Mouse (Mus musculus): ENCODE data around the gene Lmf2. TPM values are rescaled to one million over a fixed set of nuclear protein-coding genes. Genes with fewer than 3 reads are reported as not detected.
A peak's percentile ranks its signal among the peaks of the same experiment; 100 is the strongest.

Lmf2 gene
- polyA plus RNA-seq, 1 experiment from 2014 or later = 48.6 TPM

- DNase-seq (ENCODE audit: low spot score) = no peak
- no peak overlapping the region for H3K4me2 ChIP-seq (ENCODE audit: low read length)
Measured at GRCm38 (mm10) chr15:89316146-89316545, 39.3 kb downstream of the Lmf2 start.

GRCm38 (mm10) chr15:89315190-89315731 lies 40.2 kb downstream of the Lmf2 start, which contains the start of gene Sbf1:
Gene Sbf1 (minus strand): TSS chr15:89315311.
- H3K9me3 ChIP-seq (ENCODE audit: control insufficient read depth, low read length) = no peaks in the 10 kb centered on the region
- peak within 1 kb of the TSS; percentile 98 for H3K4me3 ChIP-seq (ENCODE audit: low read depth, low read length)
- no peaks in the 10 kb centered on the region for H3K36me3 ChIP-seq (ENCODE audit: control insufficient read depth, insufficient read depth, low read length)
- H3K9ac ChIP-seq (ENCODE audit: low read length) = peak within 1 kb of the TSS; percentile 83
- H3K27me3 ChIP-seq (replicated peaks; ENCODE audit: control insufficient read depth, insufficient read depth, low read length) = no peaks in the 10 kb centered on the region
- WGBS = 1% methylated on average over 37 of the region's 37 CpGs
- DNase-seq (ENCODE audit: low spot score) = peak; percentile 92
- H3K27ac ChIP-seq (ENCODE audit: low read depth) = no peak within 1 kb of the TSS
- peak within 1 kb of the TSS; percentile 84 for H3K4me2 ChIP-seq (ENCODE audit: low read length)
- peak; percentile 100 for ATAC-seq (replicated peaks; ENCODE audit: low FRiP score, low TSS enrichment, low read depth)
- H3K4me1 ChIP-seq (replicated peaks; ENCODE audit: control insufficient read depth, insufficient read depth, low read length) = peaks cover 16% of the 10 kb centered on the region

More at GRCm38 (mm10) chr15:89316146-89316545, 39.3 kb downstream of the Lmf2 start:
- H3K4me3 ChIP-seq (ENCODE audit: low read depth, low read length) = no peak overlapping the region
- no peak for ATAC-seq (replicated peaks; ENCODE audit: low FRiP score, low TSS enrichment, low read depth)
- no peak overlapping the region for H3K27ac ChIP-seq (ENCODE audit: low read depth)
- H3K36me3 ChIP-seq (ENCODE audit: control insufficient read depth, insufficient read depth, low read length) = no peaks in the 10 kb centered on the region
- no peaks in the 10 kb centered on the region for H3K9me3 ChIP-seq (ENCODE audit: control insufficient read depth, low read length)
- no peak overlapping the region for H3K9ac ChIP-seq (ENCODE audit: low read length)
- H3K4me1 ChIP-seq (replicated peaks; ENCODE audit: control insufficient read depth, insufficient read depth, low read length) = peaks cover 16% of the 10 kb centered on the region
- 68% methylated on average over 11 of the region's 11 CpGs for WGBS
- no peaks in the 10 kb centered on the region for H3K27me3 ChIP-seq (replicated peaks; ENCODE audit: control insufficient read depth, insufficient read depth, low read length)

GRCm38 (mm10) chr15:89314511-89315189 lies 40.8 kb downstream of the Lmf2 start:
- no peaks in the 10 kb centered on the region for H3K9me3 ChIP-seq (ENCODE audit: control insufficient read depth, low read length)
- ATAC-seq (replicated peaks; ENCODE audit: low FRiP score, low TSS enrichment, low read depth) (peak; percentile 49), DNase-seq (ENCODE audit: low spot score) (peak; percentile 73)
- peak overlapping the region; percentile 98 for H3K4me3 ChIP-seq (ENCODE audit: low read depth, low read length)
- no peaks in the 10 kb centered on the region for H3K36me3 ChIP-seq (ENCODE audit: control insufficient read depth, insufficient read depth, low read length)
- H3K4me1 ChIP-seq (replicated peaks; ENCODE audit: control insufficient read depth, insufficient read depth, low read length) = peaks cover 19% of the 10 kb centered on the region
- no peak overlapping the region for H3K27ac ChIP-seq (ENCODE audit: low read depth)
- H3K4me2 ChIP-seq (ENCODE audit: low read length) = peak overlapping the region; percentile 84
- H3K27me3 ChIP-seq (replicated peaks; ENCODE audit: control insufficient read depth, insufficient read depth, low read length) = no peaks in the 10 kb centered on the region
- H3K9ac ChIP-seq (ENCODE audit: low read length) = peak overlapping the region; percentile 83
- under 1% methylated on average over 56 of the region's 58 CpGs for WGBS

- H3K4me2 ChIP-seq (ENCODE audit: low read length) = peak overlapping the region; percentile 84
- H3K27me3 ChIP-seq (replicated peaks; ENCODE audit: control insufficient read depth, insufficient read depth, low read length) = no peaks in the 10 kb centered on the region
- 34% methylated on average over 3 of the region's 3 CpGs for WGBS
- peak overlapping the region; percentile 98 for H3K4me3 ChIP-seq (ENCODE audit: low read depth, low read length)
- H3K36me3 ChIP-seq (ENCODE audit: control insufficient read depth, insufficient read depth, low read length) = no peaks in the 10 kb centered on the region
- peak overlapping the region; percentile 83 for H3K9ac ChIP-seq (ENCODE audit: low read length)
- H3K27ac ChIP-seq (ENCODE audit: low read depth) = no peak overlapping the region
- DNase-seq (ENCODE audit: low spot score) = no peak
- no peaks in the 10 kb centered on the region for H3K9me3 ChIP-seq (ENCODE audit: control insufficient read depth, low read length)
- no peak for ATAC-seq (replicated peaks; ENCODE audit: low FRiP score, low TSS enrichment, low read depth)
- H3K4me1 ChIP-seq (replicated peaks; ENCODE audit: control insufficient read depth, insufficient read depth, low read length) = peaks cover 19% of the 10 kb centered on the region
Measured at GRCm38 (mm10) chr15:89314107-89314506, 41.4 kb downstream of the Lmf2 start.

- Histone ChIP-seq H3K27ac (ENCODE audit: low read depth) (no peak overlapping the region), H3K36me3 (ENCODE audit: control insufficient read depth, insufficient read depth, low read length) (no peaks in the 10 kb centered on the region), H3K4me2 (ENCODE audit: low read length) (no peak overlapping the region), H3K4me1 (replicated peaks; ENCODE audit: control insufficient read depth, insufficient read depth, low read length) (peaks cover 19% of the 10 kb centered on the region), H3K4me3 (ENCODE audit: low read depth, low read length) (no peak overlapping the region), H3K27me3 (replicated peaks; ENCODE audit: control insufficient read depth, insufficient read depth, low read length) (no peaks in the 10 kb centered on the region), H3K9ac (ENCODE audit: low read length) (no peak overlapping the region), H3K9me3 (ENCODE audit: control insufficient read depth, low read length) (no peaks in the 10 kb centered on the region)
- WGBS = 68% methylated on average over 4 of the region's 4 CpGs
- ATAC-seq (replicated peaks; ENCODE audit: low FRiP score, low TSS enrichment, low read depth) (no peak), DNase-seq (ENCODE audit: low spot score) (no peak)
Measured at GRCm38 (mm10) chr15:89313359-89313758, 42.1 kb downstream of the Lmf2 start.

- Histone ChIP-seq H3K36me3 (ENCODE audit: control insufficient read depth, insufficient read depth, low read length) (peaks cover 16% of the 10 kb centered on the region), H3K4me2 (ENCODE audit: low read length) (no peak overlapping the region), H3K9ac (ENCODE audit: low read length) (no peak overlapping the region), H3K27me3 (replicated peaks; ENCODE audit: control insufficient read depth, insufficient read depth, low read length) (no peaks in the 10 kb centered on the region), H3K4me1 (replicated peaks; ENCODE audit: control insufficient read depth, insufficient read depth, low read length) (peaks cover 19% of the 10 kb centered on the region), H3K27ac (ENCODE audit: low read depth) (no peak overlapping the region), H3K9me3 (ENCODE audit: control insufficient read depth, low read length) (no peaks in the 10 kb centered on the region), H3K4me3 (ENCODE audit: low read depth, low read length) (no peak overlapping the region)
- DNase-seq (ENCODE audit: low spot score) = no peak
- ATAC-seq (replicated peaks; ENCODE audit: low FRiP score, low TSS enrichment, low read depth) = no peak
- 76% methylated on average over 6 of the region's 6 CpGs for WGBS
Measured at GRCm38 (mm10) chr15:89309962-89310498, 45.4 kb downstream of the Lmf2 start.

- Histone ChIP-seq H3K4me3 (ENCODE audit: low read depth, low read length) (no peak overlapping the region), H3K9me3 (ENCODE audit: control insufficient read depth, low read length) (no peaks in the 10 kb centered on the region), H3K9ac (ENCODE audit: low read length) (no peak overlapping the region), H3K36me3 (ENCODE audit: control insufficient read depth, insufficient read depth, low read length) (peaks cover 30% of the 10 kb centered on the region), H3K4me1 (replicated peaks; ENCODE audit: control insufficient read depth, insufficient read depth, low read length) (peaks cover 11% of the 10 kb centered on the region), H3K27me3 (replicated peaks; ENCODE audit: control insufficient read depth, insufficient read depth, low read length) (no peaks in the 10 kb centered on the region), H3K27ac (ENCODE audit: low read depth) (no peak overlapping the region), H3K4me2 (ENCODE audit: low read length) (no peak overlapping the region)
- 85% methylated on average over 7 of the region's 7 CpGs for WGBS
- DNase-seq (ENCODE audit: low spot score) = no peak
- no peak for ATAC-seq (replicated peaks; ENCODE audit: low FRiP score, low TSS enrichment, low read depth)
Measured at GRCm38 (mm10) chr15:89308406-89309139, 46.9 kb downstream of the Lmf2 start.

DNA sequence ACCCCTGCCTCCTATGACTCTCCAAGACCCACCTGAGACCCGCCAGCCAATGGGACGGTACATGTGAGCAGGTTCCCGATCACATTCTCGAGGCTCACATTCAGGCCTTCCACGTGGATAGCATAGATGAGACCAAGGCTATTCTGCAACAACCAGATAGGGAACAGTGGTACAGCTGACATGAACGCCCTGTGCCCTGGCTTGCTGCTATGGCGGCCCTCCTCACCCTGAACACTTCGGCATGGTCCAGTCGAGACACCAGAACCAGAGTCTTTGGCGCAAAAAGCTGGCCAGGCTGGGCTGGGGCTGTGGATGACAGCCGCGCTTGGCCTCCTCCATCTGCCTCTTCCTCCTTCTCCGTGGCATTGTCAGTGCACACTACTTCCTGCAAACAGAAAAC lies 48.0 kb downstream of the Lmf2 start:
- WGBS = 90% methylated on average over 13 of the region's 13 CpGs

More for the DNA sequence above, 48.0 kb downstream of the Lmf2 start:
- Histone ChIP-seq H3K27me3 (replicated peaks; ENCODE audit: control insufficient read depth, insufficient read depth, low read length) (no peaks in the 10 kb centered on the region), H3K4me2 (ENCODE audit: low read length) (no peak overlapping the region), H3K36me3 (ENCODE audit: control insufficient read depth, insufficient read depth, low read length) (peaks cover 41% of the 10 kb centered on the region), H3K4me1 (replicated peaks; ENCODE audit: control insufficient read depth, insufficient read depth, low read length) (0 out of 2 replicates have a peak, but pooled peaks cover 3% of the 10 kb centered on the region), H3K4me3 (ENCODE audit: low read depth, low read length) (no peak overlapping the region), H3K9ac (ENCODE audit: low read length) (no peak overlapping the region), H3K9me3 (ENCODE audit: control insufficient read depth, low read length) (no peaks in the 10 kb centered on the region), H3K27ac (ENCODE audit: low read depth) (no peak overlapping the region)
- no peak for DNase-seq (ENCODE audit: low spot score)
- no peak for ATAC-seq (replicated peaks; ENCODE audit: low FRiP score, low TSS enrichment, low read depth)
